Mouse (Mus musculus) spleen, adult 2 months (tissue): Measurements from ENCODE around the gene Fam169b. TPM values are rescaled to one million over a fixed set of nuclear protein-coding genes. Genes with fewer than 3 reads are reported as not detected.
"Not testable (repeated sequence)": the region's sequence is repeated elsewhere in the genome, so short reads cannot be mapped to it uniquely, and the experiment has no call there.

ENCODE experiments used
- DNase-seq, 2 experiments: peaks; one replicate each; pipeline versions ENCODE4 v3.0.0 to v3.0.0-alpha.2; 2012 to 2021; ENCODE audit warnings: low spot score in 2 of 2, low read depth in 1 of 2
- H3K27ac ChIP-seq: fragments of 200-500 bp; 2 replicates; pipeline ENCODE4 v1.5.1; 2012; ENCODE audit warnings: low read length, inconsistent platforms; ENCODE audit not compliant: insufficient read depth
- H3K27me3 ChIP-seq: fragments of 200-500 bp; 2 replicates; pipeline ENCODE4 v1.6.1; 2012; ENCODE audit warnings: mild to moderate bottlenecking, moderate library complexity, low read length, inconsistent platforms; ENCODE audit not compliant: control insufficient read depth, insufficient read depth
- H3K36me3 ChIP-seq: fragments of 200-500 bp; 2 replicates; pipeline ENCODE4 v1.6.1; 2012; ENCODE audit warnings: mild to moderate bottlenecking, low read length, inconsistent platforms; ENCODE audit not compliant: control insufficient read depth, insufficient read depth
- H3K4me1 ChIP-seq: fragments of 200-500 bp; 2 replicates; pipeline ENCODE4 v1.6.1; 2011; ENCODE audit warnings: inconsistent platforms; ENCODE audit not compliant: control insufficient read depth, insufficient read depth, insufficient read length
- H3K4me3 ChIP-seq: fragments of 200-500 bp; 2 replicates; pipeline ENCODE4 v1.5.1; 2011; ENCODE audit warnings: mild to moderate bottlenecking, inconsistent platforms; ENCODE audit not compliant: insufficient read depth, insufficient read length; ENCODE audit errors: extremely low read depth
- CTCF ChIP-seq: fragments of 200-500 bp; IDR thresholded peaks from 2 replicates; pipeline ENCODE4 v1.5.1; 2011; ENCODE audit warnings: mild to moderate bottlenecking, inconsistent platforms; ENCODE audit not compliant: insufficient read depth, insufficient read length, insufficient replicate concordance; ENCODE audit errors: extremely low read depth
- POLR2A ChIP-seq: fragments of 200-500 bp; IDR thresholded peaks from 2 replicates; pipeline ENCODE4 v1.6.1; 2011; ENCODE audit warnings: low read depth, low read length, inconsistent platforms
- WGBS: fragments of 180-500 bp; shearing (Covaris S2); methylation state at CpG from one replicate; pipeline ENCODE4 v1.1.7; 2018; 5-methylcytosine and 5-hydroxymethylcytosine counted together
- polyA plus RNA-seq: library from polyadenylated mRNA; depleted of rRNA; stranded (reverse); fragments of >200 nt; gene quantifications from 2 replicates; pipeline ENCODE4 v1.2.3, GENCODE M21; 2012

Fam169b gene
- polyA plus RNA-seq, 1 experiment, result 27.9 TPM

DNA sequence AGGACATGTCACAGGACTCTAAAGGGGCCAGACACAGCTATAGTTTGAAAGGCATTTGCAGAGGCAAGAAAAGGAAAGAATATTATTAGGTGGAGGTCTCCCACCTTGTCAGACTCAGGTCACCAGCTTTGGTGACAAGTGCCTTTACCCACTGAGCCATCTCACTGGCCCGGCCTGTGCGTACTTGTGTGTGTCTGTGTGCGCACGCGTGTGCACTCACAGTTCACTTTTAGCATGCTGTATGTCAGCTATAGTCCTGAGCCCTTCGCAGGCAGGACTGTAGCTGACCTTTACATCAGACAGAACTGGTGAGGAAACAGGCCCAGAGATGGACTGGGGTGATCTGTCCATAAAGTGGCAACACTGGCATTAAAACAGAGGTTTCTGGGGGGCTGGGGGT lies 4.7 kb downstream of the Fam169b start:
- Histone ChIP-seq H3K27ac (peak overlapping the region; percentile 76), H3K4me3 (peak overlapping the region; percentile 42; the same call in 1 of the 2 replicates)
- TF ChIP-seq CTCF (no peak), POLR2A (no peak)

DNA sequence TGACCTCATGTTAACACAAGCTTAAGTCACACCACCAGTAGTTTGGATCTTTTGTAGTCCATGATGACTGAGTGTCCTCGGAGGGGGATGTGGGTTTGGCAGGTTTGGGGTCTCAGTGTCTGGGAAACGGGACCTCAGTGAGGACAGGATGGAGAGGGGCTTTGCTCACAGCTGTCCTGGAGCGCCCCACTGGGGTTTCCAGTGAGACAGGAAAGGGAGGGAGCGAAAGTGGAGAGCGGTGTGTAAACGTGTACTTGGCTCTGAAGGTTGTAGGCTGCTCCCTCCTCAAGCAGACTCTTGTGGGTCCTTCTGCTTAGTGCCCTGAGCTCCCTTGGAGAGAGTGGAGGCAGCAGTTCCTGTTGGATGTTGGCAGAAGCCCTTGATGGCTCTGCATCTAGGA lies 5.3 kb downstream of the Fam169b start:
- peaks cover 17% of the 10 kb centered on the region; the same call in 1 of the 2 replicates for H3K4me1 ChIP-seq
- H3K36me3 ChIP-seq, result no peaks in the 10 kb centered on the region
- peak overlapping the region; percentile 76 for H3K27ac ChIP-seq
- no peak for DNase-seq
- H3K27me3 ChIP-seq, result no peaks in the 10 kb centered on the region
- WGBS, result 43% methylated on average over 6 of the region's 6 CpGs
- peak overlapping the region; percentile 42; the same call in 1 of the 2 replicates for H3K4me3 ChIP-seq
- no peak for TF ChIP-seq CTCF
- no peak for TF ChIP-seq POLR2A

More for the DNA sequence above, 4.7 kb downstream of the Fam169b start:
- Histone ChIP-seq H3K36me3 (no peaks in the 10 kb centered on the region), H3K4me1 (peaks cover 12% of the 10 kb centered on the region; the same call in 1 of the 2 replicates), H3K27me3 (no peaks in the 10 kb centered on the region)
- 76% methylated on average over 6 of the region's 6 CpGs for WGBS
- DNase-seq, result no peak

DNA sequence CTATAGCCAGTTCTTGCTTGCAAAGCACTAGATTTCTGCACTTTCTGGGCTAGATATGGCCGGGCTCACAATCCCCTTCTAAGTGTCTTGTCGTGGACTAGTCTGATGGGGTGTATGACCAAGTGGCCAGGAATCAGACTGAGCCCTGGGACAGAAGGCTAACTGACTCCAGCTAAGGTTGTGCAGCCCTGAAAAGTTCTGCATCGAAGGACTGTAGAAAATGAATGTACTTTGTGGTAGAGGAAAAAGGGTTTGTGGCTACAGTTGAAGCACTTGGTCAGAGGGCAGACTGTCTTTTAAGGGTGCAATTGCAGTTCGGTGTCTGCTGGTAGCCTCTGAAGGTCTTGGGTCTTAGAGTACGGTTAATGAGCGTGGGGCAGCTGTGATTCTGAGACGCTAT lies 5.8 kb downstream of the Fam169b start:
- Histone ChIP-seq H3K36me3 (no peaks in the 10 kb centered on the region; the same call in 1 of the 2 replicates), H3K4me3 (peak overlapping the region; percentile 42; the same call in 1 of the 2 replicates), H3K27me3 (no peaks in the 10 kb centered on the region), H3K27ac (peak overlapping the region; percentile 76), H3K4me1 (peaks cover 19% of the 10 kb centered on the region; the same call in 1 of the 2 replicates)
- DNase-seq, result no peak
- 66% methylated on average over 7 of the region's 7 CpGs for WGBS
- no peak for TF ChIP-seq CTCF
- no peak for TF ChIP-seq POLR2A

DNA sequence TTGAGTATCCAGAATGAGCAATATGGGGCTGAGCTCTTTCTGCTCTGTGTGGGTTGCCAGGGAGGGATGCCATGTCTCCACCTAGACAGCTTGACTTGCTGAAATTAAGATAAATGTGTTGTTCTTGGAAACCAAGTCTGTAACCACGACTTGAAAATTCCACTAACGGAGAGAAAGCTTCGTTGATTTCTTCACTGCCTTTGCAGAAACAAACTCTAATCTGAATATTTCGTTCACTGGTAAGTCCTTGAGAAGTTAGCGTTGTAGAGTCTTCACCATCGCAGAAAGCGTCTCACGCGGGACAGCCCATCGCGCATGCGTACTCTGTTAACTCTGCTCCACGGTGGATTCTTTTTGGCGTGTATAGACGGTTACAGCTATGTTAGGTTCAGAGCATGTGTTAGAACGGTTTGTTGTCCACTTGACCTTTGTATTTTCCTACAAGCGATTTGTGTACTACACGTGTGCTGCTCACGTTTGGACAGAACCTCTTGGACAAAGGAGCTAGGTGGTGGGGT lies 6.8 kb downstream of the Fam169b start:
- peak overlapping the region; percentile 76 for H3K27ac ChIP-seq
- peaks cover 24% of the 10 kb centered on the region for H3K4me1 ChIP-seq
- WGBS, result 73% methylated on average over 19 of the region's 19 CpGs
- no peak for DNase-seq
- H3K36me3 ChIP-seq, result peaks cover 1% of the 10 kb centered on the region; the same call in 1 of the 2 replicates
- TF ChIP-seq CTCF (no peak), POLR2A (no peak)
- no peaks in the 10 kb centered on the region for H3K27me3 ChIP-seq
- H3K4me3 ChIP-seq, result peak overlapping the region; percentile 10; the same call in 1 of the 2 replicates

DNA sequence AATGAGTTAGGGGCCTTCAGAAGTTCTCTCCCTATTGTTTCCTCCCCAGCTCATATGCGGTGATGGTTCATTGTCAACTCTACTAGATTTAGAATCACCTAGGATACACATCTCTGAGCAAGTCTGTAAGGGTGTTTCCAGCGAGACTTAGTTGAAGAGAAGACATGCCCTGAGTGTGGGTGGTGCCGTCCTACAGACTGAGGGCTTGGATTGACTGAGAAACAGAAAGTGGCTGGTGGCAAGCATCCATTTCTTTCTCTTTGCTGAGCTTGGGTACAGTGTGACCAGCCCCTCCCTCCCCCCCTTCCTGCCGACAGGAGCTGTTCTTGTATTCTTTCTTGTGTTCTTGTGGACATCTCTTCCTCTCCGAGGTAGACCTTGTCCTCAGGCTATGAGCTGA lies 7.7 kb downstream of the Fam169b start:
- no peak for TF ChIP-seq POLR2A
- no peak for TF ChIP-seq CTCF
- no peaks in the 10 kb centered on the region for H3K27me3 ChIP-seq
- no peak for DNase-seq
- no peak overlapping the region for H3K4me3 ChIP-seq
- H3K27ac ChIP-seq, result peak overlapping the region; percentile 69
- WGBS, result 13% methylated on average over 5 of the region's 5 CpGs
- H3K4me1 ChIP-seq, result peaks cover 31% of the 10 kb centered on the region
- peaks cover 1% of the 10 kb centered on the region; the same call in 1 of the 2 replicates for H3K36me3 ChIP-seq

DNA sequence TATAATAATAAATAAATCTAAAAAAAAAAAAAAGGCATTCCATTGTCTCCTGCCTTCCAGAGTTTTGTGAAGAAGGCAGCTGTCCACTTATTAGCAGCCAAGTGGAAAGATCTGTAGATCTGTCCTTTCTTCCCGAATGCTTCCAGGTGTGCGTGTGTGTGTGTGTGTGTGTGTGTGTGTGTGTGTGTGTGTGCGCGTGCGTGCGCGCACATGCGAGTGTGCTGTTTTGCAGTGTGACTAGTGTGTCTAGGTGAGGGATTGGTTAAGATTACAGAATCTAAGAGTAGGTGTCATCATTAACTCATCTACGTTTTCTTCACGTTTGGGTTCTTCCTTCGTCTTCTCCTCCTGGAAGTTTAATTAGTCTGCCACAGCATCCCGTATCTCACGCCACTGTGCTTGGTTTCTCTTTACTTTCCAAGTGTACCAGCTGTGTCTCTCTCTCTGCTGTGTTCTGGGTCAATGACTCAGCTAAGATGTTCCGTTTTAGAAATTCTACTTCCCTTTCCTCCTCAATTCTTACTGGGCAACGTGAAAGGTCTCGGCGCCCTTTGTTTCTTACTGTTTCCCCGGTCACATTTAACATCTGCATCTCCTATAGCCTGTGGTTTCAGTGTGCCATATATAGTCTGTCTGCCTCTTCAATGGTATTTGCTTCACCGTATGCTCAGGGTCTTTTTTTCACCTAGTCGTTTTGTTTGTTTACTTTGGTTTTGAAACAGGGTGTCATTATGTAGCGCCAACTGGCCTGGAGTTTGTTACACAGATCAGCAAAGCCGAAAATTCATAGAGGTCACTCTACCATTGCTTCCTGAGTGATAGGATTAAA lies 8.9 kb downstream of the Fam169b start:
- WGBS, result 27% methylated on average over 22 of the region's 22 CpGs
- H3K4me1 ChIP-seq, result peaks cover 39% of the 10 kb centered on the region
- peak overlapping the region; percentile 34 for H3K4me3 ChIP-seq
- peak overlapping the region; percentile 91 for H3K27ac ChIP-seq
- TF ChIP-seq POLR2A, result no peak; the same call in 1 of the 2 replicates
- TF ChIP-seq CTCF, result no peak
- peak; percentile 28 to 73 for DNase-seq
- H3K36me3 ChIP-seq, result peaks cover 1% of the 10 kb centered on the region; the same call in 1 of the 2 replicates
- H3K27me3 ChIP-seq, result no peaks in the 10 kb centered on the region

DNA sequence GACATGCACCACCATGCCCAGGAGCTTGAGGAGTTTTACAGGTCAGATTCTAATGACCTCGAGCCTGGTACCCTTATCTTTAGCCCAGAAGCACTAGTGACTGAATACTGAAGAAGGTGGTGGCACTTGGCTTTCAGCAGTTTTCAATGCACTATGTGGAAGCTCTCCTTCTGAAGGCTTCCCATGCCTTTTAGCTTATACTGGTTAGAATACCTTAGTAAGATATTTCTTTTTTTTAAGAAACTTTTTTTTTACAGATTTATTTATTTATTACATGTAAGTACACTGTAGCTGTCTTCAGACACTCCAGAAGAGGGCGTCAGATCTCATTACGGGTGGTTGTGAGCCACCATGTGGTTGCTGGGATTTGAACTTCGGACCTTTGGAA lies 9.5 kb downstream of the Fam169b start:
- WGBS, result 64% methylated on average over 4 of the region's 4 CpGs
- not testable (repeated sequence) for DNase-seq, H3K4me3 ChIP-seq, H3K36me3 ChIP-seq, H3K27me3 ChIP-seq
- H3K27ac ChIP-seq, result peak overlapping the region; percentile 91
- H3K4me1 ChIP-seq, result peaks cover 41% of the 10 kb centered on the region
